Mouse (Mus musculus) kidney, adult 2 months (tissue): ENCODE results near the gene Panx1.

Experiments used
- CTCF ChIP-seq: fragments of 200-500 bp; conservative IDR thresholded peaks from 2 replicates; pipeline ENCODE4 v1.5.1; 2011; ENCODE audit warnings: low read depth, mild to moderate bottlenecking, control low read depth, low read length, moderate library complexity, mixed read lengths; ENCODE audit not compliant: insufficient read depth, insufficient read length
- POLR2A ChIP-seq: fragments of 200-500 bp; IDR thresholded peaks from one replicate; pipeline ENCODE4 v1.6.1; 2011; ENCODE audit warnings: low read depth, low read length, control low read depth

- TF ChIP-seq POLR2A: no peak
- TF ChIP-seq CTCF: no peak
Observed at GRCm38 (mm10) chr9:15060026-15060425, 14.7 kb upstream of the Panx1 start.
